Mouse (Mus musculus) limb, embryonic 10.5 days (tissue): ENCODE data around the gene Tubb3. TPM values are rescaled to one million over a fixed set of nuclear protein-coding genes. Genes with fewer than 3 reads are reported as not detected.
"Not testable (repeated sequence)": the region's sequence is repeated elsewhere in the genome, so short reads cannot be mapped to it uniquely, and the experiment has no call there.

Experiments
- DNase-seq: peaks from one replicate; pipeline ENCODE4 v3.0.0-alpha.2; 2017; ENCODE audit warnings: low spot score
- H3K27ac ChIP-seq: fragments of 300-500 bp; sonication (generic); 2 replicates; pipeline ENCODE4 v1.5.1; 2016; ENCODE audit warnings: mild to moderate bottlenecking
- H3K27me3 ChIP-seq: fragments of 300-500 bp; sonication (generic); 2 replicates; pipeline ENCODE4 v1.6.1; 2016; ENCODE audit warnings: low read depth, mild to moderate bottlenecking; ENCODE audit not compliant: poor library complexity, severe bottlenecking
- H3K36me3 ChIP-seq: fragments of 300-500 bp; sonication (generic); 2 replicates; pipeline ENCODE4 v1.6.1; 2016; ENCODE audit warnings: mild to moderate bottlenecking, moderate library complexity
- H3K4me1 ChIP-seq: fragments of 300-500 bp; sonication (generic); 2 replicates; pipeline ENCODE4 v1.6.1; 2016
- H3K4me3 ChIP-seq: fragments of 300-500 bp; sonication (generic); 2 replicates; pipeline ENCODE4 v1.5.1; 2016; ENCODE audit warnings: mild to moderate bottlenecking, moderate library complexity
- H3K9me3 ChIP-seq: fragments of 300-500 bp; sonication (generic); replicated peaks from 2 replicates; pipeline ENCODE4 v1.6.1; 2016; ENCODE audit warnings: mild to moderate bottlenecking
- WGBS: fragments of 180-500 bp; shearing (Covaris S2); methylation state at CpG from one replicate; pipeline ENCODE4 v1.1.7; 2016; 5-methylcytosine and 5-hydroxymethylcytosine counted together
- polyA plus RNA-seq: library from polyadenylated mRNA; unstranded; fragments of >200 nt; fragmentation: Nextera tagmentation; extraction: Ambion mirVana; gene quantifications from 2 replicates; pipeline ENCODE4 v1.2.1, GENCODE M21; 2016

Gene Tubb3
- polyA plus RNA-seq, 1 experiment from 2014 or later, result 6.9 TPM

DNA sequence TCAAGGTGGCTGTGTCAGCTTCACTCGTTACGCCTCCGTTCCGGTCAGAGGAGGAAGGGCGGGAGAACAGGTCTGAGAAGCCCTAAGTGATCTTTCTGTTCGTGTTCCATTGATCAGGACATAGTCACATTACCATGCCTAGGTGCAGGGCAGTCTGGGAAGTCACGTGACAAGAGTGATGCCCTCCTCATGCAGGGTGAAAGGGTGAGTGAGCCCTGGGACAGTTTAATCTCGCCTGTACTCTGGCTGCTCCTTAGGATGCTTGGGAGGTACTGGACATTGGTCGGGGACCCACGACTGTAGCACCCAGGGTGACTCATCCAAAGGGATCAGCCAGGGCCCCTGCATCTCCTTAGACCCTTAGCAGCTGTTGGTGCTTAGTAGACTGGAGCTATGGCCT is 34.8 kb downstream of the Tubb3 start:
- WGBS, result 87% methylated on average over 10 of the region's 10 CpGs
- Histone ChIP-seq H3K4me1 (peaks cover 13% of the 10 kb centered on the region), H3K27me3 (no peaks in the 10 kb centered on the region), H3K4me3 (no peak overlapping the region), H3K9me3 (no peaks in the 10 kb centered on the region), H3K36me3 (peaks cover 43% of the 10 kb centered on the region), H3K27ac (no peak overlapping the region)
- DNase-seq, result no peak

DNA sequence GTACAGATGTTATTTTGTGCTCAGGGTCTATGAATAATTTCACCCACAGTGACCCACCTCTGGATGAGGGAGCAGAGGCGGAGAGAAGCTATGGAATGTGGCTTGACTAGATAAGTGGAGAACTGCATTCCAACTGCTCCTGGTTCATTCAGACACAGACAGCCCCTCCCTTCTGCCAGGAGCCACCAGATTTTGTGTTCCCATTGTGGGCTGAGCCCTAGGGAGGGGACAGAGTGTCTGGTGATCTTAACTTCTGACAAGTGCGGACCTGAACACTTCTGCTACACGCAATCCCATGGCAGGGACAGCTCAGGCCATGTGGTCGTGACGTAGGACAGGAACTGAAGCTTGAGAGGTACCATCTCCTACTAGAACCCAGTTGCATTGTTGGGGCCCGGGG is 35.6 kb downstream of the Tubb3 start:
- H3K27me3 ChIP-seq, result no peaks in the 10 kb centered on the region
- H3K36me3 ChIP-seq, result peaks cover 51% of the 10 kb centered on the region
- WGBS, result 81% methylated on average over 6 of the region's 6 CpGs
- H3K4me3 ChIP-seq, result no peak overlapping the region
- no peak overlapping the region for H3K27ac ChIP-seq
- peaks cover 13% of the 10 kb centered on the region for H3K4me1 ChIP-seq
- H3K9me3 ChIP-seq, result no peaks in the 10 kb centered on the region
- DNase-seq, result no peak

DNA sequence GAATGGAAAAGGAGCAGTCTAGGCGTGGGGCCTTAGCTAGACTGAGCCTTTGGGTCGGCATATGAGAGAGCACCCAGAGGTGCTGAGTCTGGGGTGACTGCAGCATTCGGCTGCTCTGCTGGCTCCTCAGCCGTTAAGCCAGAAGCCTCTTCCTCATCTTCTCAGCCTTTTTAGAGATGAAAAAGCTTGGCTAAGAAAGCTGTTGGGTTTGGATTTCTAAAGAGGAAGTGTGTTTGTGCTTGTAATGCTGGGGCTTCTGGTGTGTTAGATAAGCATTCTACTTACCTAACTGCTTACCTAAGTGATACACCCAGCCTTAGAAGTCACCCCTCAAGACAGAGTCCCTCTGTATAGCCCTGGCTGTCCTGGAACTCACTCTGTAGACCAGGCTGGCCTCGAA is 39.6 kb downstream of the Tubb3 start:
- no peak overlapping the region for H3K4me3 ChIP-seq
- WGBS, result 92% methylated on average over 5 of the region's 5 CpGs
- H3K4me1 ChIP-seq, result no peaks in the 10 kb centered on the region
- no peaks in the 10 kb centered on the region for H3K27me3 ChIP-seq
- H3K27ac ChIP-seq, result no peak overlapping the region
- DNase-seq, result no peak
- peaks cover 84% of the 10 kb centered on the region for H3K36me3 ChIP-seq
- no peaks in the 10 kb centered on the region for H3K9me3 ChIP-seq

DNA sequence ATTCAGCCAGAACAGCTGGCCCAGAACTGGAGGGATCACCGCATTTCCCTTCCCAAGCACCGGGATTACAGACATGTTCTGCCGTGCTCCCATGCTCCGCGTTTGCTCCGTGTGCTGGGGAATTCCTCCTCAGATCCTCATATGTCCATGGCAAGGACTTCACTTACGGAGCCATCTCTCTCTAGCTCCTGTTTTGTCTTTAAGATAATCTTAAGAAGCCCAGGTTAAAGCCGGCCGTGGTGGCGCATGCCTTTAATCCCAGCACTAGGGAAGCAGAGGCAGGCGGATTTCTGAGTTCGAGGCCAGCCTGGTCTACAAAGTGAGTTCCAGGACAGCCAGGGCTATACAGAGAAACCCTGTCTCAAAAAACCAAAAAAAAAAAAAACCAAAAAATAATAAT is 40.5 kb downstream of the Tubb3 start:
- not testable (repeated sequence) for DNase-seq, H3K9me3 ChIP-seq, H3K27me3 ChIP-seq, H3K4me1 ChIP-seq, H3K4me3 ChIP-seq, H3K27ac ChIP-seq
- WGBS, result 94% methylated on average over 12 of the region's 12 CpGs
- peaks cover 84% of the 10 kb centered on the region for H3K36me3 ChIP-seq

DNA sequence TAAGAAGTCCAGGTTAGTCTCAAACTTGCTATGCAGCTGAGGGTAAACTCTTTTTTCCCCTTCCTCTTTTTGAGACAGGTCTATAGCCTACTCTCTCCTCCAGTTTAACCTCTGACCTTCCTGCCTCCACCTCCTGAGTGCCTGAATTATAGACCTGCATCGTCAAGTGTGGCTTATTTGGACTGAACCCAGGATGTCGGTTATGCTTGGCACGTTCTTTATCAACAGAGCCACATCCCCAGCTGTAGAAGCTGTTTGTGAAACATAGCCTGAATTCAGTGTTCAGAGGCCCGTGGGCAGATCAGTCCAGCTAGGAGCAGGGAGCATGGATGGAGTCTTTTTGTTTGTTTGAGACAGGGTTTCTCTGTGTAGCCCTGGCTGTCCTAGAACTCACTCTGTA is 40.9 kb downstream of the Tubb3 start:
- Histone ChIP-seq H3K4me1 (peaks cover 8% of the 10 kb centered on the region), H3K36me3 (peaks cover 84% of the 10 kb centered on the region), H3K27me3 (no peaks in the 10 kb centered on the region), H3K27ac (no peak overlapping the region), H3K4me3 (no peak overlapping the region), H3K9me3 (no peaks in the 10 kb centered on the region)
- 88% methylated on average over 4 of the region's 4 CpGs for WGBS
- DNase-seq, result no peak

DNA sequence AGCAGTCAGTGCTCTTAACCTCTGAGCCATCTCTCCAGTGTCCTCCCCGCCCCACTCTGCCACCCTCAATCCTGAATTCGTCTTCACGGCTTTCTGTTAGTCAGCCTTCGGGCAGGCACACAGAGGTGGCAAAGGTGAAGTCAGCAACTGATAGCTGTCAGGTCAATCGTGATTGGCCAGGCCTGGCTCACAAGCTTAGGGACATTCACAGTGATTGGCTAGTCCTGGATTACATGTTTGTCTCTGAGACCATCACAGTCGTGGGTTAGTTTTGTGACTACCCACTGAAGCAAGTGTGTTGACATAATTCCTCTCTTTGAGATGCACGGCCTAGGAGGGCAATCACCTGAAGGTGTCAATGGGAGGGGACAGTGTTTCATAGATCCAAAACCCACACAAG is 42.1 kb downstream of the Tubb3 start:
- no peak overlapping the region for H3K4me3 ChIP-seq
- DNase-seq, result no peak
- H3K27me3 ChIP-seq, result no peaks in the 10 kb centered on the region
- H3K9me3 ChIP-seq, result no peaks in the 10 kb centered on the region
- WGBS, result 74% methylated on average over 7 of the region's 7 CpGs
- H3K27ac ChIP-seq, result no peak overlapping the region
- peaks cover 88% of the 10 kb centered on the region for H3K36me3 ChIP-seq
- H3K4me1 ChIP-seq, result peaks cover 8% of the 10 kb centered on the region

DNA sequence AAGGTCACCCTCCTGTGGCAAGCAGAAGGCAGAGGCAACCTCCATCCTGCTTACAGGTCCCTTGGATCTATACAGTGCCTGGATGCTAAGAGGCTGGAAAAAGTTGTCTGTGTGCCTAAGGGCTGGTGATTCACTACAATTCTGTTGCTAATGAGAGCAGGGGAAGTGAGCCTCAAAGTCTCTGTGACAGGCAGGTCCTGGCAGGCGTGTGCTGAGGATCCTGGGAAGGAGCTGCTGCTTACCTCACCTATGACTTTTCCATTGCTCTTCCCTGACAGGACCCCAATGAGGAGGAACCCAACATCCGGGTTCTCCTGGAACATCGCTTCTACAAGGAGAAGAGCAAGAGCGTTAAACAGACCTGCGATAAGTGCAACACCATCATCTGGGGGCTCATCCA is 42.7 kb downstream of the Tubb3 start:
- DNase-seq, result no peak
- peaks cover 8% of the 10 kb centered on the region for H3K4me1 ChIP-seq
- H3K4me3 ChIP-seq, result no peak overlapping the region
- H3K27ac ChIP-seq, result no peak overlapping the region
- no peaks in the 10 kb centered on the region for H3K27me3 ChIP-seq
- H3K9me3 ChIP-seq, result no peaks in the 10 kb centered on the region
- WGBS, result 72% methylated on average over 5 of the region's 5 CpGs
- H3K36me3 ChIP-seq, result peaks cover 92% of the 10 kb centered on the region

DNA sequence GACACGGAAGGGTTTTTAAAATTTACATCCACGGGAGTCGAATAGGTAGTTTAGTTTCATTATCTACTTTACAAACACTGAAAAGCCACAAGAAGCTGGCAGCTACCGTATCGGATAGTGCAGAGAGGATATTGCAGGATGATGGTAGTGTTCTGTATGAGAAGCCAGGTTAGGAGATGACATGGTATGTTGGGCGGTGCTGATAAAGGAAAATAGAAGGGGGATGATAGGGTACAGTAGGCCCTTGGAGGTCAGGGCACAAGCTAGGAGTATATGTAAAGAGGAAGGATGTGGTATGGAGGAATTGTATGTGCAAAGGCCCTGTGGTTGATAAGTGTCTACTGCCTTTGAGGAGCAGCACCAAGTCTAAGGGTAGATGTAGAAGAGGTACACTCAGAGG is 43.3 kb downstream of the Tubb3 start:
- WGBS, result 97% methylated on average over 6 of the region's 6 CpGs
- Histone ChIP-seq H3K4me1 (peaks cover 8% of the 10 kb centered on the region), H3K36me3 (peaks cover 93% of the 10 kb centered on the region), H3K27ac (no peak overlapping the region), H3K9me3 (no peaks in the 10 kb centered on the region), H3K4me3 (no peak overlapping the region), H3K27me3 (no peaks in the 10 kb centered on the region)
- no peak for DNase-seq

DNA sequence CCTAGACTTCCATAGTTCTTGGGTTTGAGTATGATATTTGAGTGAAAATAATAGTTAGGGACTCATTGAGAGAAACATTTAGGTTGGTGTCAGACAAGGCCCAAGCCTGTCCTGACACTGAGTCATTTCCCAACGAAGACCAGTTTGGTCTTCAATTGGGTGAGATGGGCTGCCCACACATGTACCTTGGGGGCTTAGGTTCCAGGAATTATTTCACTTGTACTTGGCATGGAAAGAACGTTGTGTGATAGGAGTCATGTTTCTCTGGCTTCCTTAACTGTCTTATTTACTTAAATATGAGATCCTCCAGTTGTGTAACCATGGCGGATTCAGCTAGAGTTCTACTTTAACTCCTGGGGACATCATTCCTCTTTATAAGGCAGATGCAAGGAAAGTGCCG is 52.4 kb downstream of the Tubb3 start:
- peaks cover 8% of the 10 kb centered on the region for H3K4me1 ChIP-seq
- H3K27ac ChIP-seq, result no peak overlapping the region
- no peak overlapping the region for H3K4me3 ChIP-seq
- no peak for DNase-seq
- H3K36me3 ChIP-seq, result peaks cover 45% of the 10 kb centered on the region
- H3K27me3 ChIP-seq, result no peaks in the 10 kb centered on the region
- WGBS, result 84% methylated on average over 4 of the region's 4 CpGs
- H3K9me3 ChIP-seq, result no peaks in the 10 kb centered on the region

DNA sequence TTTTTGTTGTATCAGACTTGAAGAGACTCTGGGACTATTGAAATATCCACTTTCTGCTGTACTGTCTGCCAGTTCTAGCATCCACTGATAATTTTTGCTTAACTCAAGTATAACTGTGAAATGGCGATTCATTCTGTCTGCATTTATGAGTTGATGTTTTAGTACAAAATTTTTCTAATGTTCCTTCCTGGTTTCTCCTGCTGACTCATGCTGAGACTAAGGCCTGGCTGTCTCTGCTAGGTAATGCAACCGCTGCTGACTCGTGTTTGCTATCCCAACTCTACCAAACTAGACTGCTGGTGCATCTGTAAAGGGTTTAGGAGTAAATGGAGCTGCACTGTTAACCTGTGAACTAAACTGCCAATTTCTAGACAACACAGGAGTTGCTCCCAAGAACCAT is 56.3 kb downstream of the Tubb3 start:
- Histone ChIP-seq H3K9me3 (no peaks in the 10 kb centered on the region), H3K36me3 (peaks cover 9% of the 10 kb centered on the region), H3K27ac (no peak overlapping the region), H3K27me3 (no peaks in the 10 kb centered on the region), H3K4me3 (no peak overlapping the region), H3K4me1 (peaks cover 4% of the 10 kb centered on the region)
- DNase-seq, result no peak
- 78% methylated on average over 3 of the region's 3 CpGs for WGBS

Other genes starting within 250 kb of the Tubb3 start
- 7.8 and 8.4 TPM in 2 replicates for gene Dpep1, start 225.2 kb upstream of the Tubb3 start, polyA plus RNA-seq
- 127 and 130 TPM in 2 replicates for gene Chmp1a, start 198.7 kb upstream of the Tubb3 start, polyA plus RNA-seq
- 3.1 and 6.2 TPM in 2 replicates for gene Spata33, start 198.6 kb upstream of the Tubb3 start, polyA plus RNA-seq
- 33.6 and 34.7 TPM in 2 replicates for gene Cdk10, start 186.6 kb upstream of the Tubb3 start, polyA plus RNA-seq
- 0.75 and 1.6 TPM in 2 replicates for gene Spata2l, start 175.2 kb upstream of the Tubb3 start, polyA plus RNA-seq
- 23.9 and 27.9 TPM in 2 replicates for gene Zfp276, start 157.2 kb upstream of the Tubb3 start, polyA plus RNA-seq
- 19.0 and 26.7 TPM in 2 replicates for gene Vps9d1, start 157.1 kb upstream of the Tubb3 start, polyA plus RNA-seq
- 42.7 and 46.3 TPM in 2 replicates for gene Fanca, start 92.8 kb upstream of the Tubb3 start, polyA plus RNA-seq
- gene Spire2, start 78.7 kb upstream of the Tubb3 start, polyA plus RNA-seq, result 2.0 TPM in 2 replicates
- 116 and 138 TPM in 2 replicates for gene Tcf25, start 37.7 kb upstream of the Tubb3 start, polyA plus RNA-seq
- not detected in 2 replicates for gene Mc1r, start 4.3 kb upstream of the Tubb3 start, polyA plus RNA-seq
- gene Def8, start 12.1 kb downstream of the Tubb3 start, polyA plus RNA-seq, result 43.6 and 44.1 TPM in 2 replicates
- gene Afg3l1, start 66.5 kb downstream of the Tubb3 start, polyA plus RNA-seq, result 57.2 and 65.0 TPM in 2 replicates
- gene Dbndd1, start 104.0 kb downstream of the Tubb3 start, polyA plus RNA-seq, result 6.1 and 7.4 TPM in 2 replicates
- gene Gas8, start 107.4 kb downstream of the Tubb3 start, polyA plus RNA-seq, result 41.1 TPM in 2 replicates
- 6.7 and 7.3 TPM in 2 replicates for gene Rhou, start 242.5 kb downstream of the Tubb3 start, polyA plus RNA-seq